Mouse (Mus musculus) kidney, embryonic 16.5 days (tissue): Measurements from ENCODE around the gene Pik3r5. TPM values are rescaled to one million over a fixed set of nuclear protein-coding genes. Genes with fewer than 3 reads are reported as not detected.

Source experiments
- ATAC-seq: fragments of 200-750 bp; cut with Nextera tagmentation; 2 replicates; pipeline ENCODE4 v1.8.0; 2017; ENCODE audit warnings: moderate TSS enrichment; ENCODE audit not compliant: low FRiP score, low TSS enrichment
- H3K27ac ChIP-seq: fragments of 300-500 bp; sonication (generic); 2 replicates; pipeline ENCODE4 v1.5.1; 2014; ENCODE audit warnings: low read length
- H3K27me3 ChIP-seq: fragments of 300-500 bp; sonication (generic); 2 replicates; pipeline ENCODE4 v1.6.1; 2014; ENCODE audit warnings: low read length, control low read depth, mixed read lengths; ENCODE audit not compliant: insufficient read depth
- H3K36me3 ChIP-seq: fragments of 300-500 bp; sonication (generic); 2 replicates; pipeline ENCODE4 v1.6.1; 2014; ENCODE audit warnings: low read length, control low read depth, mixed read lengths; ENCODE audit not compliant: insufficient read depth
- H3K4me1 ChIP-seq: fragments of 300-500 bp; sonication (generic); 2 replicates; pipeline ENCODE4 v1.6.1; 2014; ENCODE audit warnings: low read length, control low read depth, mixed read lengths; ENCODE audit not compliant: insufficient read depth
- H3K4me2 ChIP-seq: fragments of 300-500 bp; sonication (generic); replicated peaks from 2 replicates; pipeline ENCODE4 v1.6.1; 2014; ENCODE audit warnings: low read depth, low read length
- H3K4me3 ChIP-seq: fragments of 300-500 bp; sonication (generic); 2 replicates; pipeline ENCODE4 v1.5.1; 2014; ENCODE audit warnings: mild to moderate bottlenecking, low read length
- H3K9ac ChIP-seq: fragments of 300-500 bp; sonication (generic); replicated peaks from 2 replicates; pipeline ENCODE4 v1.6.1; 2014; ENCODE audit warnings: low read length
- H3K9me3 ChIP-seq: fragments of 300-500 bp; sonication (generic); 2 replicates; pipeline ENCODE4 v1.6.1; 2016; ENCODE audit warnings: low read length, control low read depth
- WGBS: fragments of 180-500 bp; shearing (Covaris S2); extraction: QIAGEN DNeasy Blood & Tissue Kit; methylation state at CpG from one replicate; pipeline ENCODE4 v1.1.7; 2014; 5-methylcytosine and 5-hydroxymethylcytosine counted together
- polyA plus RNA-seq: library from polyadenylated mRNA; unstranded; fragments of >200 nt; fragmentation: Nextera tagmentation; extraction: Ambion mirVana; gene quantifications from 2 replicates; pipeline ENCODE4 v1.2.1, GENCODE M21; 2015

The Pik3r5 gene
- polyA plus RNA-seq, 1 experiment from 2014 or later: 0.27 TPM

DNA sequence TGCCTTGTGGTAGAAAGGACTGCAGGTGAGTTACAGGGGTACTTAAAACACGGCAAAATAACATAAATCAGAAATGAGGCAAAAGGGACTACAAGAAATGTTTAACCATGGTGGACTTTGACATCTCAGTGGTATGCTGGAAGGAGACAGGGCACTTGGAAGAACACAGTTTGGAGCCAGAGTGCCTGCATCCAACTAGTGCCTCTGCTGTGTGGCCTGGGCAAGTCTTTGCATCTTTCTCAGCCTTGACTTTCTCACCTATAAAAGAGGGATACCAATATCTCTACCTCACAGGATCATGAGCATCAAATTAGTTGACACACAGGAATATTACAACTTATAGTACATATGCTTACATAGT, 43.3 kb upstream of the Pik3r5 start:
- H3K4me2 ChIP-seq: no peak overlapping the region
- peaks cover 75% of the 10 kb centered on the region for H3K27me3 ChIP-seq
- no peak overlapping the region for H3K9ac ChIP-seq
- H3K4me3 ChIP-seq: no peak overlapping the region
- no peaks in the 10 kb centered on the region for H3K36me3 ChIP-seq
- 25% methylated on average over 1 of the region's 1 CpGs for WGBS
- no peak for ATAC-seq
- H3K27ac ChIP-seq: peak overlapping the region; percentile 66
- H3K4me1 ChIP-seq: peaks cover 24% of the 10 kb centered on the region
- no peaks in the 10 kb centered on the region for H3K9me3 ChIP-seq

- peaks cover 69% of the 10 kb centered on the region for H3K27me3 ChIP-seq
These were observed 42.3 kb upstream of the Pik3r5 start for GRCm38 (mm10) chr11:68389621-68390020.

GRCm38 (mm10) chr11:68390381-68391287, 41.3 kb upstream of the Pik3r5 start:
- no peaks in the 10 kb centered on the region for H3K9me3 ChIP-seq
- H3K9ac ChIP-seq: no peak overlapping the region
- H3K27me3 ChIP-seq: peaks cover 68% of the 10 kb centered on the region
- peaks cover 17% of the 10 kb centered on the region for H3K4me1 ChIP-seq
- 12% methylated on average over 19 of the region's 19 CpGs for WGBS
- no peak for ATAC-seq
- no peaks in the 10 kb centered on the region for H3K36me3 ChIP-seq
- no peak overlapping the region for H3K4me3 ChIP-seq
- H3K27ac ChIP-seq: no peak overlapping the region
- H3K4me2 ChIP-seq: no peak overlapping the region

More at GRCm38 (mm10) chr11:68389621-68390020, 42.3 kb upstream of the Pik3r5 start:
- Histone ChIP-seq H3K36me3 (no peaks in the 10 kb centered on the region), H3K4me2 (no peak overlapping the region), H3K4me1 (peaks cover 27% of the 10 kb centered on the region), H3K9me3 (no peaks in the 10 kb centered on the region), H3K4me3 (no peak overlapping the region), H3K9ac (no peak overlapping the region), H3K27ac (no peak overlapping the region)
- no peak for ATAC-seq
- 13% methylated on average over 8 of the region's 8 CpGs for WGBS

GRCm38 (mm10) chr11:68393897-68394490, 37.9 kb upstream of the Pik3r5 start:
- Histone ChIP-seq H3K27me3 (peaks cover 78% of the 10 kb centered on the region), H3K36me3 (no peaks in the 10 kb centered on the region), H3K9ac (no peak overlapping the region), H3K4me1 (peaks cover 8% of the 10 kb centered on the region; the same call in 1 of the 2 replicates), H3K4me3 (no peak overlapping the region), H3K9me3 (no peaks in the 10 kb centered on the region), H3K27ac (no peak overlapping the region), H3K4me2 (no peak overlapping the region)
- 65% methylated on average over 2 of the region's 2 CpGs for WGBS
- ATAC-seq: no peak

DNA sequence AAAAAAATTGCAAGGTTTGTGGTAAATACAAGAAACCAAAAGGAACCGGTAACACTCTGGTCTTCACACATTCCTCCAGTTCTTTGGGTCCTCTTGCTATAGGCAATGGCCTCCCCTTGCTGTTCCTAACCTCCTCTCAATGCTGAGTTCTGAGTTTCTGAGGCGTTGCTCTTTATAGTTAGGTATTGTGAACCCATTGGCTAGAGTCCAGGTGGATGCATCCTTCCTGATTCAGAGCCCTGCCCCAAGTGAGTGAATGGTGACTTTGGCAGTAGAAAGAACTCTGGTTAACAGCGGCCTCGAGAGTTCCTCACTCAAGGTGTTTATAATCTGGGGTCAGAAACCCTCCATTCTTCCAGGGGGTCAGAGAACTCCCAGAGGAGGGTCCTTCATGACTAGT, 37.2 kb upstream of the Pik3r5 start:
- Histone ChIP-seq H3K4me3 (no peak overlapping the region), H3K4me2 (no peak overlapping the region), H3K9me3 (no peaks in the 10 kb centered on the region), H3K4me1 (peaks cover 14% of the 10 kb centered on the region), H3K27me3 (peaks cover 78% of the 10 kb centered on the region), H3K9ac (no peak overlapping the region), H3K36me3 (no peaks in the 10 kb centered on the region), H3K27ac (no peak overlapping the region)
- ATAC-seq: no peak
- WGBS: 56% methylated on average over 4 of the region's 4 CpGs

GRCm38 (mm10) chr11:68395546-68395945, 36.4 kb upstream of the Pik3r5 start:
- Histone ChIP-seq H3K4me1 (peaks cover 22% of the 10 kb centered on the region), H3K36me3 (no peaks in the 10 kb centered on the region), H3K27ac (no peak overlapping the region), H3K27me3 (peaks cover 80% of the 10 kb centered on the region), H3K9me3 (no peaks in the 10 kb centered on the region), H3K4me2 (no peak overlapping the region), H3K4me3 (no peak overlapping the region), H3K9ac (no peak overlapping the region)
- no peak for ATAC-seq
- WGBS: 51% methylated on average over 5 of the region's 5 CpGs

GRCm38 (mm10) chr11:68398891-68399547, 32.9 kb upstream of the Pik3r5 start:
- WGBS: 19% methylated on average over 24 of the region's 24 CpGs
- H3K36me3 ChIP-seq: no peaks in the 10 kb centered on the region
- peak overlapping the region; percentile 97 for H3K4me2 ChIP-seq
- peak overlapping the region; percentile 57 for H3K4me3 ChIP-seq
- H3K4me1 ChIP-seq: peaks cover 23% of the 10 kb centered on the region
- H3K27ac ChIP-seq: no peak overlapping the region
- ATAC-seq: no peak
- peaks cover 81% of the 10 kb centered on the region for H3K27me3 ChIP-seq
- peak overlapping the region; percentile 62; the same call in 1 of the 2 replicates for H3K9ac ChIP-seq
- no peaks in the 10 kb centered on the region for H3K9me3 ChIP-seq

GRCm38 (mm10) chr11:68399548-68400020, 32.3 kb upstream of the Pik3r5 start:
- H3K27me3 ChIP-seq: peaks cover 78% of the 10 kb centered on the region

DNA sequence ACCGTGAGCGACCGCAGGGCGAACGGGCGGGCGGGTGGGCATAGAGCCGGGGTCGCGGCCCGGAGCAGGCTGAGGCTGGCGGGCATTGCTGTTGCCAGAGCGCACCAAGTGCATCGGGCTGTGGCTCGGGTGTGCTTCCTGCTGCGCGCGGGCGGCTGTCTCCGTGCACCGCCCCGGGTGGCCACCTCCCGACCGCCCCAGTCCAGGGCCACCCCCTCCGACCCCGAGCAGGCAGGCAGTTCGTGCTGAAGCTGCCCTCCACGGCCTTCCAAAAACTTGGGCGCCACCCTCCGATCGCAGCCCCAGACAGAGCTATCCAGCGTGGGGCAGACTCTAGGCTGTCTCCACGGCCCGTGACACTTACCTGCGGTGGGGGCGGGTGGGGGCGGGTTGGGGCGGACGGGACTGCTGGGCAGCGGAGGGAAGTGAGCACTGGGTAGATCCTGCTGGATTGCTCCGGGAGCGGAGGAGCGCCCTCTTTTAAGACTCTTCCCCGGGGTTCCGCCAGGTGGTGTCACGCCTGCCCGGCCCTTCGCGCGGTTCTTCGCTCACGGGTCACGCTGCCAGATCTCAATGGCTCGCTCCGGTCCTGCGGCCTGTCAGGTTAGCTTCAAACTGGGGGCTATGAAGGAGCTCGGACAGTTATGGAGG, 31.8 kb upstream of the Pik3r5 start:
- Histone ChIP-seq H3K27me3 (peaks cover 73% of the 10 kb centered on the region), H3K4me3 (peak overlapping the region; percentile 57), H3K4me1 (peaks cover 22% of the 10 kb centered on the region), H3K36me3 (no peaks in the 10 kb centered on the region), H3K9me3 (no peaks in the 10 kb centered on the region), H3K4me2 (peak overlapping the region; percentile 97), H3K9ac (peak overlapping the region; percentile 62), H3K27ac (no peak overlapping the region)
- WGBS: under 1% methylated on average over 52 of the region's 57 CpGs
- ATAC-seq: peak; percentile 79

More at GRCm38 (mm10) chr11:68399548-68400020, 32.3 kb upstream of the Pik3r5 start:
- Histone ChIP-seq H3K36me3 (no peaks in the 10 kb centered on the region), H3K4me1 (peaks cover 22% of the 10 kb centered on the region), H3K4me3 (peak overlapping the region; percentile 57), H3K27ac (no peak overlapping the region), H3K9ac (peak overlapping the region; percentile 62), H3K9me3 (no peaks in the 10 kb centered on the region), H3K4me2 (peak overlapping the region; percentile 97)
- ATAC-seq: no peak; the same call in 1 of the 2 replicates
- under 1% methylated on average over 45 of the region's 47 CpGs for WGBS
